Mouse (Mus musculus) c-Kit-positive CD71-positive TER-119-positive erythroid progenitor cells, embryonic 14.5 days (primary cell): ENCODE results near the gene Nsun2.

ENCODE experiments used
- DNase-seq: peaks from one replicate; pipeline ENCODE4 v3.0.0-alpha.2; 2013; ENCODE audit warnings: low spot score

The Nsun2 gene

GRCm38 (mm10) chr13:69636375-69636774 lies 102.8 kb downstream of the Nsun2 start:
- DNase-seq, result no peak

GRCm38 (mm10) chr13:69636816-69637215 lies 103.3 kb downstream of the Nsun2 start:
- no peak for DNase-seq

GRCm38 (mm10) chr13:69637657-69638056 lies 104.1 kb downstream of the Nsun2 start:
- no peak for DNase-seq

- no peak for DNase-seq
These were observed 104.6 kb downstream of the Nsun2 start for GRCm38 (mm10) chr13:69638108-69638626.

GRCm38 (mm10) chr13:69639251-69639650 lies 105.7 kb downstream of the Nsun2 start:
- no peak for DNase-seq

GRCm38 (mm10) chr13:69640126-69640525 lies 106.6 kb downstream of the Nsun2 start:
- DNase-seq, result no peak

GRCm38 (mm10) chr13:69640541-69640940 lies 107.0 kb downstream of the Nsun2 start:
- DNase-seq, result no peak

GRCm38 (mm10) chr13:69641017-69641416 lies 107.5 kb downstream of the Nsun2 start:
- no peak for DNase-seq

- DNase-seq, result no peak
These were observed 109.2 kb downstream of the Nsun2 start for GRCm38 (mm10) chr13:69642656-69643216.

- DNase-seq, result no peak
These were observed 110.4 kb downstream of the Nsun2 start for GRCm38 (mm10) chr13:69643937-69644336.

GRCm38 (mm10) chr13:69644427-69645166 lies 111.1 kb downstream of the Nsun2 start:
- DNase-seq, result no peak

GRCm38 (mm10) chr13:69645694-69646423 lies 112.3 kb downstream of the Nsun2 start:
- no peak for DNase-seq

GRCm38 (mm10) chr13:69646481-69646880 lies 112.9 kb downstream of the Nsun2 start:
- no peak for DNase-seq

GRCm38 (mm10) chr13:69654508-69654907 lies 121.0 kb downstream of the Nsun2 start:
- no peak for DNase-seq

GRCm38 (mm10) chr13:69672121-69672520 lies 138.6 kb downstream of the Nsun2 start:
- DNase-seq, result no peak

- DNase-seq, result no peak
These were observed 139.0 kb downstream of the Nsun2 start for GRCm38 (mm10) chr13:69672565-69672964.

GRCm38 (mm10) chr13:69673197-69673920 lies 139.8 kb downstream of the Nsun2 start:
- DNase-seq, result no peak

GRCm38 (mm10) chr13:69673921-69674618 lies 140.5 kb downstream of the Nsun2 start:
- no peak for DNase-seq
